Comparison of ENCODE assay signal across 40 mouse cellular contexts in genomic region chr9:123964776-123965175, GRCm38 (mm10). TPM values are rescaled to one million over a fixed set of nuclear protein-coding genes. Genes with fewer than 3 reads are reported as not detected.
A peak's percentile ranks its signal among the peaks of the same experiment; 100 is the strongest.
DNase-seq lines count a peak whose midpoint lies in the region; ATAC-seq lines count a peak whose summit lies in the region.
"Had no signal": no experiment of that assay in that cellular context is flagged by ENCODE, and none has a peak within 500 bp of the region (broad histone marks: within the 10 kb centered on the region; RNA-seq: fewer than 3 reads in every experiment).

No protein-coding gene starts in this region.

- H3K4me3 ChIP-seq in neural tube, embryonic 15.5 days (replicated peaks), result no peak overlapping the region
- H3K4me3 ChIP-seq: embryonic facial prominence, embryonic 12.5 days; forebrain, embryonic 10.5 days; forebrain, embryonic 15.5 days; gastrocnemius, adult 2 months; heart, embryonic 13.5 days; hindbrain, embryonic 10.5 days; hindbrain, embryonic 15.5 days had no signal

- 78% methylated on average over 3 of the region's 3 CpGs for WGBS in neural tube, embryonic 15.5 days

- H3K9me3 ChIP-seq in neural tube, embryonic 15.5 days (replicated peaks), result no peaks in the 10 kb centered on the region
- H3K9me3 ChIP-seq: embryonic facial prominence, embryonic 12.5 days; forebrain, embryonic 10.5 days; forebrain, embryonic 15.5 days; heart, embryonic 13.5 days; hindbrain, embryonic 10.5 days; hindbrain, embryonic 15.5 days had no signal

- H3K4me1 ChIP-seq in neural tube, embryonic 15.5 days, result no peaks in the 10 kb centered on the region
- H3K4me1 ChIP-seq: embryonic facial prominence, embryonic 12.5 days; forebrain, embryonic 10.5 days; forebrain, embryonic 15.5 days; heart, embryonic 13.5 days; hindbrain, embryonic 10.5 days; hindbrain, embryonic 15.5 days had no signal

- H3K9ac ChIP-seq in neural tube, embryonic 15.5 days (replicated peaks), result no peak overlapping the region
- H3K9ac ChIP-seq: embryonic facial prominence, embryonic 12.5 days; forebrain, embryonic 15.5 days; heart, embryonic 13.5 days; hindbrain, embryonic 15.5 days; liver, embryonic 14.5 days had no signal

- H3K27me3 ChIP-seq in neural tube, embryonic 15.5 days (replicated peaks), result no peaks in the 10 kb centered on the region
- H3K27me3 ChIP-seq: CH12.LX; embryonic facial prominence, embryonic 12.5 days; forebrain, embryonic 15.5 days; heart, embryonic 13.5 days; hindbrain, embryonic 15.5 days had no signal

- no peak overlapping the region for H3K4me2 ChIP-seq in neural tube, embryonic 15.5 days
- H3K4me2 ChIP-seq: embryonic facial prominence, embryonic 12.5 days; forebrain, embryonic 15.5 days; heart, embryonic 13.5 days; hindbrain, embryonic 15.5 days had no signal

- no peaks in the 10 kb centered on the region for H3K36me3 ChIP-seq in neural tube, embryonic 15.5 days
- H3K36me3 ChIP-seq: embryonic facial prominence, embryonic 12.5 days; forebrain, embryonic 10.5 days; forebrain, embryonic 15.5 days; heart, embryonic 13.5 days; hindbrain, embryonic 10.5 days; hindbrain, embryonic 15.5 days had no signal

- H3K27ac ChIP-seq in neural tube, embryonic 15.5 days (replicated peaks), result no peak overlapping the region
- H3K27ac ChIP-seq: embryonic facial prominence, embryonic 12.5 days; forebrain, embryonic 10.5 days; forebrain, embryonic 15.5 days; gastrocnemius, adult 2 months; heart, embryonic 13.5 days; hindbrain, embryonic 10.5 days; hindbrain, embryonic 15.5 days; liver, embryonic 14.5 days had no signal

- ATAC-seq in megakaryocyte progenitor cell, adult 5-6 weeks (replicated peaks; ENCODE audit: poor library complexity), result peak; percentile 73
- no peak for ATAC-seq in neural tube, embryonic 15.5 days (ENCODE audit: low FRiP score)
- ATAC-seq: activated CD4-positive, CD25-positive, alpha-beta regulatory T cell, adult 4 months; forebrain, embryonic 15.5 days had no signal

- peak; percentile 42 for DNase-seq in lung, postnatal 36 days
- DNase-seq in lung, postnatal 4 days, result no peak
- DNase-seq in fat pad, adult 2 months (ENCODE audit: extremely low read depth, low read depth, low spot score), result peak; percentile 75
- DNase-seq in adrenal gland, adult 18-20 months (ENCODE audit: low spot score in 2 of 2), result no peak
- DNase-seq: adrenal gland, postnatal 10 days; cerebellum, adult 11 months; cerebellum, adult 9-10 months; cerebellum, postnatal 36 days; embryo, embryonic 11 days; gastrocnemius, adult 2 months; gastrocnemius, postnatal 36 days; heart, postnatal 10 days; kidney, adult 18-20 months; kidney, postnatal 36 days; layer of hippocampus, postnatal 36 days; left cerebral cortex, postnatal 4 days; midbrain, embryonic 14.5 days; right cerebral cortex, adult 18-20 months; spleen, adult 18-20 months; thymus, adult 18-20 months; thymus, postnatal 25 days had no signal

RNA-seq across cellular contexts. Expression of gene Ccr1, which starts 3.7 kb away (rescaled TPM):
- total RNA-seq in megakaryocyte progenitor cell, adult 5-6 weeks (2015), result 4.5 and 5.1 TPM in 2 replicates
- 3.1 and 3.6 TPM in 2 replicates for total RNA-seq in megakaryocyte progenitor cell, adult 5-6 weeks (2017)
- total RNA-seq in adrenal gland, adult 18-20 months (2021), result 1 to 10 TPM; 1.1 to 1.7 TPM
- polyA plus RNA-seq in neural tube, embryonic 15.5 days (2015; fragmentation: Nextera tagmentation; extraction: Ambion mirVana), result 0.65 and 1.5 TPM in 2 replicates
- total RNA-seq: ES-E14 had no signal

RNA-seq across cellular contexts. Expression of gene Ccr1l1, which starts 13.4 kb away (rescaled TPM):
- total RNA-seq in megakaryocyte progenitor cell, adult 5-6 weeks (2015), result 0.24 TPM in 1 of 2 replicates, not detected in the other
- total RNA-seq in megakaryocyte progenitor cell, adult 5-6 weeks (2017), result not detected in 2 replicates
- total RNA-seq in adrenal gland, adult 18-20 months (2021), result not detected
- not detected in 2 replicates for polyA plus RNA-seq in neural tube, embryonic 15.5 days (2015; fragmentation: Nextera tagmentation; extraction: Ambion mirVana)
- total RNA-seq: adrenal gland, postnatal 10 days; ES-E14; gastrocnemius, adult 2 months; gastrocnemius, postnatal 36 days; heart, adult 8-10 months; heart, postnatal 10 days; layer of hippocampus, adult 8-10 months; layer of hippocampus, postnatal 36 days; left cerebral cortex, postnatal 4 days had no signal
- polyA plus RNA-seq: activated CD4-positive, CD25-positive, alpha-beta regulatory T cell, adult 4 months; C2C12; embryonic facial prominence, embryonic 12.5 days; forebrain, embryonic 10.5 days; forebrain, embryonic 15.5 days; heart, embryonic 13.5 days; hindbrain, embryonic 10.5 days; hindbrain, embryonic 15.5 days; intestine, embryonic 14.5 days; kidney, embryonic 16.5 days; lung, embryonic 16.5 days; midbrain, embryonic 14.5 days; stomach, embryonic 16.5 days had no signal

RNA-seq across cellular contexts. Expression of gene Ccr3, which starts 57.0 kb away (rescaled TPM):
- 0.42 and 0.49 TPM in 2 replicates for total RNA-seq in megakaryocyte progenitor cell, adult 5-6 weeks (2015)
- 0.42 and 0.57 TPM in 2 replicates for total RNA-seq in megakaryocyte progenitor cell, adult 5-6 weeks (2017)
- total RNA-seq in adrenal gland, adult 18-20 months (2021), result not detected
- polyA plus RNA-seq in neural tube, embryonic 15.5 days (2015; fragmentation: Nextera tagmentation; extraction: Ambion mirVana), result 0.05 TPM in 1 of 2 replicates, not detected in the other
- total RNA-seq: ES-E14; gastrocnemius, adult 2 months; gastrocnemius, postnatal 36 days; heart, adult 8-10 months; layer of hippocampus, adult 8-10 months; layer of hippocampus, postnatal 36 days; left cerebral cortex, postnatal 4 days had no signal
- polyA plus RNA-seq: C2C12; embryonic facial prominence, embryonic 12.5 days; forebrain, embryonic 10.5 days; forebrain, embryonic 15.5 days; hindbrain, embryonic 10.5 days; hindbrain, embryonic 15.5 days; intestine, embryonic 14.5 days; kidney, embryonic 16.5 days; midbrain, embryonic 14.5 days had no signal

Comparison
In these comparisons a context has a peak if more than half of its experiments do, and no peak if none do; other contexts are left out.
1. DNase-seq: peak in lung, postnatal 36 days (single experiment) and fat pad, adult 2 months (single experiment); none in lung, postnatal 4 days (0 of 2) and adrenal gland, adult 18-20 months (0 of 2).